Mouse (Mus musculus) CH12.LX (cell line): ENCODE measurements around the gene Esd.
A peak's percentile ranks its signal among the peaks of the same experiment; 100 is the strongest.

Experiments used
- CTCF ChIP-seq, 2 experiments: IDR thresholded peaks in 1 of 2; conservative IDR thresholded peaks in 1 of 2; 2 replicates each; pipeline ENCODE4 v1.5.1; 2011 to 2012; ENCODE audit warnings: low read depth in 2 of 2, low read length in 2 of 2, improper control_type of control experiment in 1 of 2, inconsistent platforms in 1 of 2, mild to moderate bottlenecking in 1 of 2, moderate library complexity in 1 of 2
- ELF1 ChIP-seq: IDR thresholded peaks from 2 replicates; pipeline ENCODE4 v1.6.1; 2014; ENCODE audit warnings: low read depth, mild to moderate bottlenecking, inconsistent platforms, low read length, improper control_type of control experiment
- EP300 ChIP-seq: IDR thresholded peaks from 2 replicates; pipeline ENCODE4 v1.6.1; 2011; ENCODE audit warnings: low read length, improper control_type of control experiment
- HCFC1 ChIP-seq: IDR thresholded peaks from 2 replicates; pipeline ENCODE4 v1.6.1; 2012; ENCODE audit warnings: low read depth, mild to moderate bottlenecking, inconsistent platforms, low read length, improper control_type of control experiment
- JUN ChIP-seq: IDR thresholded peaks from 2 replicates; pipeline ENCODE4 v1.6.1; 2011; ENCODE audit warnings: low read depth, mild to moderate bottlenecking, low read length, improper control_type of control experiment, moderate library complexity; ENCODE audit not compliant: insufficient read depth
- KAT2A ChIP-seq: IDR thresholded peaks from 2 replicates; pipeline ENCODE4 v1.6.1; 2012; ENCODE audit warnings: low read length, improper control_type of control experiment, inconsistent platforms; ENCODE audit not compliant: insufficient replicate concordance
- MAX ChIP-seq: IDR thresholded peaks from 2 replicates; pipeline ENCODE4 v1.6.1; 2011; ENCODE audit warnings: low read length, improper control_type of control experiment
- POLR2A ChIP-seq: IDR thresholded peaks from 2 replicates; pipeline ENCODE4 v1.6.1; 2011; ENCODE audit warnings: low read depth, mild to moderate bottlenecking, improper control_type of control experiment, low read length
- RCOR1 ChIP-seq: conservative IDR thresholded peaks from 2 replicates; pipeline ENCODE4 v1.6.1; 2012; ENCODE audit warnings: low read depth, mild to moderate bottlenecking, inconsistent platforms, low read length, improper control_type of control experiment
- USF1 ChIP-seq: IDR thresholded peaks from 2 replicates; pipeline ENCODE4 v1.6.1; 2014; ENCODE audit warnings: low read depth, mild to moderate bottlenecking, inconsistent platforms, low read length, improper control_type of control experiment

- TF ChIP-seq ELF1: no peak
- no peak for TF ChIP-seq EP300
- TF ChIP-seq CTCF (conservative IDR thresholded peaks at IDR 0.05 in 1 of 2, IDR thresholded peaks at IDR 0.05 in 1 of 2; ENCODE audit: low read depth in 2 of 2, low read length in 2 of 2): peak; percentile 29 to 81; a peak in 3 of 4 replicates
- no peak for TF ChIP-seq POLR2A
- TF ChIP-seq HCFC1: no peak
- no peak for TF ChIP-seq USF1
- no peak for TF ChIP-seq KAT2A
- TF ChIP-seq RCOR1: no peak
- TF ChIP-seq MAX: no peak
- no peak for TF ChIP-seq JUN
Observed at GRCm38 (mm10) chr14:74709054-74709453, 23.0 kb upstream of the Esd start.
